Mouse (Mus musculus): ENCODE measurements around the gene S100a3. TPM values are rescaled to one million over a fixed set of nuclear protein-coding genes. Genes with fewer than 3 reads are reported as not detected.

The S100a3 gene
- total and polyA plus RNA-seq, 3 experiments = 0.03 to 0.04 TPM; not detected in 1

DNA sequence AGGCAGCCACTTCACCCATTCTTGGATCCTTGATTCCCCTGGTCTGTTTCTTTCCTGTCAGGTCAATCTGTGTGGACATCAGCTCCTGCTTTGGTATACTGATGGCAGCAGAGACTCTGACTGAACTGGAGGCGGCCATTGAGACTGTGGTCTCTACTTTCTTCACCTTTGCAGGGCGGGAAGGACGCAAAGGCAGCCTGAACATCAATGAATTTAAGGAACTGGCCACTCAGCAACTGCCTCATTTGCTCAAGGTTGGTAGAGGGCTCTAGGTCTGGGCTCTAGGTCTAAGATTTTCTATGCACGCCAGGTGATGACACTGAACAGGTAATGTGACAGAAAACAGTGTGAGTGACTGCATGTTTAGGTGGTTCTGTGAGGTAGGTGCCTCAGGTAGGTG is 44.6 kb upstream of the S100a3 start:
- no peaks in the 10 kb centered on the region for H3K27me3 ChIP-seq (ENCODE audit: control insufficient read depth in 1 of 2, insufficient read depth in 2 of 2, low read length in 2 of 2)
- H3K27ac ChIP-seq (ENCODE audit: control insufficient read depth, low read depth, low read length) = no peak overlapping the region
- H3K36me3 ChIP-seq (ENCODE audit: control insufficient read depth in 1 of 2, insufficient read depth in 2 of 2, low read length in 2 of 2) = peaks cover 0 to 6% of the 10 kb centered on the region in 2 experiments; a peak in 2 of 4 replicates
- DNase-seq (ENCODE audit: low read depth, low spot score) = no peak
- H3K9ac ChIP-seq (ENCODE audit: control insufficient read depth, low read depth, low read length, poor library complexity, severe bottlenecking) = no peak overlapping the region
- H3K4me1 ChIP-seq (ENCODE audit: control insufficient read depth in 1 of 2, insufficient read depth in 2 of 2, low read length in 2 of 2) = peaks cover 0 to 16% of the 10 kb centered on the region in 2 experiments; a peak in 3 of 4 replicates
- TF ChIP-seq ZMIZ1 (IDR thresholded peaks at IDR 0.05; ENCODE audit: low read depth, low read length) (no peak), ELF1 (IDR thresholded peaks at IDR 0.05; ENCODE audit: low read depth, low read length) (no peak), MAFK (IDR thresholded peaks at IDR 0.05; ENCODE audit: borderline replicate concordance, low read depth, low read length) (no peak), RAD21 (IDR thresholded peaks at IDR 0.05; ENCODE audit: low read depth, low read length) (no peak), TAL1 (IDR thresholded peaks at IDR 0.05; ENCODE audit: low read length) (no peak), TBP (IDR thresholded peaks at IDR 0.05; ENCODE audit: low read depth, low read length) (no peak), MEF2A (IDR thresholded peaks at IDR 0.05; ENCODE audit: extremely low read depth, insufficient replicate concordance, low read depth, low read length, poor library complexity, severe bottlenecking) (no peak), MAX (IDR thresholded peaks at IDR 0.05; ENCODE audit: low read length) (no peak)
- H3K4me3 ChIP-seq (ENCODE audit: control insufficient read depth in 1 of 2, insufficient read depth in 1 of 2, low read depth in 2 of 2, low read length in 2 of 2) = no peak overlapping the region
- H3K79me2 ChIP-seq (ENCODE audit: control insufficient read depth, insufficient read depth, low read length, poor library complexity) = no peaks in the 10 kb centered on the region; the same call in 1 of the 2 replicates
- H3K9me3 ChIP-seq (replicated peaks; ENCODE audit: insufficient read depth, low read length) = no peaks in the 10 kb centered on the region

DNA sequence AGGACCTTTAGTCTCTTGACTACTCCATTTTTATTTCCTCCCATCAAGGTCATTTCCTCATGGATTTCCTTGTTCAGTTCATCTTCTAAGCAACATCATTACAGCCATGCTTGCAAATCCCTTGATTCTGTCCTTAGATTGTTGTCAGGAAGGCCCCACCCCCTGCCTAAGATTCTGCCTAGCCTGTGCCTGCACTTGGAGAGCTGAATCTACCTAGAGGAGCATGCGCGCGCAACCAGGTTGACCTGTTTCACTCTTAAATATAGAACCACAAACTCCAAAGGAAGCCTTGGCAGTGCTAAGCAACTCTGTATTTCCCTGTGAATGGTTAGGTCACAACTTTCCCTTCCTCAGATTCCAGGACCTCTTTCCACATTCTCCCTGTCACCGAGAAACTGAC is 42.7 kb upstream of the S100a3 start:
- peaks cover 0 to 6% of the 10 kb centered on the region in 2 experiments; a peak in 2 of 4 replicates for H3K36me3 ChIP-seq (ENCODE audit: control insufficient read depth in 1 of 2, insufficient read depth in 2 of 2, low read length in 2 of 2)

More for the DNA sequence above, 42.7 kb upstream of the S100a3 start:
- H3K27me3 ChIP-seq (ENCODE audit: control insufficient read depth in 1 of 2, insufficient read depth in 2 of 2, low read length in 2 of 2) = no peaks in the 10 kb centered on the region
- H3K27ac ChIP-seq (ENCODE audit: control insufficient read depth, low read depth, low read length) = no peak overlapping the region
- no peak for TF ChIP-seq CTCF (IDR thresholded peaks at IDR 0.05 in 2 of 3, conservative IDR thresholded peaks at IDR 0.05 in 1 of 3; ENCODE audit: control insufficient read depth in 1 of 3, insufficient read depth in 1 of 3, low read depth in 2 of 3, low read length in 3 of 3, poor library complexity in 1 of 3, severe bottlenecking in 1 of 3)
- no peak for TF ChIP-seq NELFE (IDR thresholded peaks at IDR 0.05; ENCODE audit: low read depth, low read length)
- TF ChIP-seq E2F4 (IDR thresholded peaks at IDR 0.05; ENCODE audit: borderline replicate concordance, low read depth, low read length) = no peak
- no peak for TF ChIP-seq UBTF (IDR thresholded peaks at IDR 0.05; ENCODE audit: borderline replicate concordance, insufficient read depth, low read depth, low read length)
- TF ChIP-seq GATA1 (IDR thresholded peaks at IDR 0.05; ENCODE audit: low read depth, low read length) = no peak
- no peak for TF ChIP-seq BHLHE40 (IDR thresholded peaks at IDR 0.05; ENCODE audit: borderline replicate concordance, low read depth, low read length)
- TF ChIP-seq USF1 (IDR thresholded peaks at IDR 0.05; ENCODE audit: low read depth, low read length) = no peak
- no peak for TF ChIP-seq JUND (IDR thresholded peaks at IDR 0.05; ENCODE audit: low read depth, low read length)
- no peak for TF ChIP-seq MAZ (IDR thresholded peaks at IDR 0.05; ENCODE audit: low read depth, low read length)
- no peak for TF ChIP-seq POLR2AphosphoS5 (IDR thresholded peaks at IDR 0.05; ENCODE audit: borderline replicate concordance, low read depth, low read length)
- TF ChIP-seq GABPA (IDR thresholded peaks at IDR 0.05; ENCODE audit: low read depth, low read length) = no peak
- no peak for TF ChIP-seq ETS1 (IDR thresholded peaks at IDR 0.05; ENCODE audit: low read depth, low read length)
- TF ChIP-seq MAX (IDR thresholded peaks at IDR 0.05; ENCODE audit: low read length) = no peak
- TF ChIP-seq RAD21 (IDR thresholded peaks at IDR 0.05; ENCODE audit: low read depth, low read length) = no peak
- no peak for TF ChIP-seq RCOR1 (IDR thresholded peaks at IDR 0.05; ENCODE audit: low read depth, low read length)
- no peak for TF ChIP-seq MYB (IDR thresholded peaks at IDR 0.05; ENCODE audit: low read depth, low read length)
- no peak for TF ChIP-seq SMC3 (IDR thresholded peaks at IDR 0.05; ENCODE audit: low read depth, low read length)
- no peak for TF ChIP-seq ZMIZ1 (IDR thresholded peaks at IDR 0.05; ENCODE audit: low read depth, low read length)
- no peak overlapping the region for H3K4me3 ChIP-seq (ENCODE audit: control insufficient read depth in 1 of 2, insufficient read depth in 1 of 2, low read depth in 2 of 2, low read length in 2 of 2)
- H3K4me1 ChIP-seq (ENCODE audit: control insufficient read depth in 1 of 2, insufficient read depth in 2 of 2, low read length in 2 of 2) = peaks cover 0 to 13% of the 10 kb centered on the region in 2 experiments; a peak in 3 of 4 replicates
- DNase-seq (ENCODE audit: low read depth, low spot score) = no peak
- no peaks in the 10 kb centered on the region for H3K9me3 ChIP-seq (replicated peaks; ENCODE audit: insufficient read depth, low read length)
- no peak overlapping the region for H3K9ac ChIP-seq (ENCODE audit: control insufficient read depth, low read depth, low read length, poor library complexity, severe bottlenecking)
- no peaks in the 10 kb centered on the region; the same call in 1 of the 2 replicates for H3K79me2 ChIP-seq (ENCODE audit: control insufficient read depth, insufficient read depth, low read length, poor library complexity)
